Comparison of ENCODE assay signal across 13 mouse cellular contexts in genomic region chr4:63782970-63783613, GRCm38 (mm10). TPM values are rescaled to one million over a fixed set of nuclear protein-coding genes. Genes with fewer than 3 reads are reported as not detected.
DNase-seq lines count a peak whose midpoint lies in the region; ATAC-seq and TF ChIP-seq lines count a peak whose summit lies in the region.
"Had no signal": no experiment of that assay in that cellular context is flagged by ENCODE, and none has a peak within 500 bp of the region (broad histone marks: within the 10 kb centered on the region; RNA-seq: fewer than 3 reads in every experiment).

No protein-coding gene starts in this region.

- no peaks in the 10 kb centered on the region for H3K4me1 ChIP-seq in intestine, embryonic 15.5 days (replicated peaks)
- no peaks in the 10 kb centered on the region for H3K4me1 ChIP-seq in intestine, embryonic 16.5 days (ENCODE audit: control insufficient read depth, insufficient read depth, low read length)
- H3K4me1 ChIP-seq: heart, embryonic 13.5 days had no signal

- H3K4me2 ChIP-seq in intestine, embryonic 15.5 days (replicated peaks): no peak overlapping the region
- no peak overlapping the region for H3K4me2 ChIP-seq in intestine, embryonic 16.5 days (ENCODE audit: low read depth, low read length)
- H3K4me2 ChIP-seq: heart, embryonic 13.5 days; limb, embryonic 15.5 days had no signal

- no peak overlapping the region for H3K27ac ChIP-seq in intestine, embryonic 15.5 days
- no peak overlapping the region for H3K27ac ChIP-seq in intestine, embryonic 16.5 days (ENCODE audit: low read length)
- H3K27ac ChIP-seq: heart, embryonic 13.5 days; limb, embryonic 15.5 days had no signal

- H3K36me3 ChIP-seq in intestine, embryonic 15.5 days: no peaks in the 10 kb centered on the region
- no peaks in the 10 kb centered on the region for H3K36me3 ChIP-seq in intestine, embryonic 16.5 days (ENCODE audit: control insufficient read depth, insufficient read depth, low read length)
- H3K36me3 ChIP-seq: heart, embryonic 13.5 days; limb, embryonic 15.5 days had no signal

- no peaks in the 10 kb centered on the region for H3K9me3 ChIP-seq in intestine, embryonic 15.5 days
- H3K9me3 ChIP-seq in intestine, embryonic 16.5 days (ENCODE audit: control insufficient read depth, low read length): no peaks in the 10 kb centered on the region
- H3K9me3 ChIP-seq: heart, embryonic 13.5 days; limb, embryonic 15.5 days had no signal

- POLR2A ChIA-PET in Patski (lab: Charles Lee): no interaction called here

- WGBS in intestine, embryonic 15.5 days: 70% methylated on average over 7 of the region's 7 CpGs
- WGBS in intestine, embryonic 16.5 days: 68% methylated on average over 7 of the region's 7 CpGs

- no peak overlapping the region for H3K9ac ChIP-seq in intestine, embryonic 15.5 days
- H3K9ac ChIP-seq in intestine, embryonic 16.5 days (ENCODE audit: low read depth, low read length): no peak overlapping the region
- H3K9ac ChIP-seq: heart, embryonic 13.5 days; limb, embryonic 15.5 days had no signal

- peak; percentile 38 for TF ChIP-seq CTCF in Patski (IDR thresholded peaks at IDR 0.05)

- H3K4me3 ChIP-seq in intestine, embryonic 15.5 days (replicated peaks): no peak overlapping the region
- no peak overlapping the region for H3K4me3 ChIP-seq in intestine, embryonic 16.5 days (ENCODE audit: low read length)
- H3K4me3 ChIP-seq: erythroblast, embryonic 14.5 days; heart, embryonic 13.5 days; limb, embryonic 15.5 days had no signal

- CTCF ChIA-PET in Patski (lab: Charles Lee): interaction anchor here (0.7 to 1.6 kb wide), 5 partner anchors 9 to 97 kb away, joined by 3 to 8 read pairs (median 3); no protein-coding TSS in a partner anchor

- no peaks in the 10 kb centered on the region for H3K27me3 ChIP-seq in intestine, embryonic 15.5 days (replicated peaks)
- no peaks in the 10 kb centered on the region for H3K27me3 ChIP-seq in intestine, embryonic 16.5 days (replicated peaks; ENCODE audit: control insufficient read depth, insufficient read depth, low read length)
- H3K27me3 ChIP-seq in Patski: no peaks in the 10 kb centered on the region
- H3K27me3 ChIP-seq: heart, embryonic 13.5 days; limb, embryonic 15.5 days had no signal

- DNase-seq in A20 (ENCODE audit: low read depth, low spot score) (peak; percentile 26), Patski (ENCODE audit: low read depth, low spot score) (no peak)
- peak; percentile 25 for DNase-seq in kidney, adult 9 months
- no peak for DNase-seq in gastrocnemius, postnatal 25 days
- DNase-seq in right cerebral cortex, postnatal 4 days: no peak
- DNase-seq: cerebellum, adult 9-11 months; thymus, postnatal 4 days had no signal

- in situ Hi-C loops in Patski (cut with MboI; ENCODE audit: low pct_unique_long_range_greater_than_20kb): no loop called here

- ATAC-seq in intestine, embryonic 15.5 days: 0 out of 2 replicates have a peak, but pooled peaks have one; percentile 28
- ATAC-seq in intestine, embryonic 16.5 days: no peak; the same call in 1 of the 2 replicates
- ATAC-seq in Patski: no peak

RNA-seq across cellular contexts. Expression of gene Tnfsf15, which starts 38.2 kb away (rescaled TPM):
- polyA plus RNA-seq in intestine, embryonic 15.5 days (2015; fragmentation: Nextera tagmentation; extraction: Ambion mirVana): 0.16 and 0.28 TPM in 2 replicates
- polyA plus RNA-seq in intestine, embryonic 16.5 days (2015; fragmentation: Nextera tagmentation; extraction: Ambion mirVana): 0.16 and 0.18 TPM in 2 replicates
- 0.03 TPM for polyA plus RNA-seq in Patski (2021)
- under 1 TPM in 1 of 2 experiments, not detected in 1; 0.08 TPM for total RNA-seq in gastrocnemius, postnatal 25 days (2021)
- total RNA-seq: MEL had no signal
- polyA plus RNA-seq: erythroblast, embryonic 14.5 days had no signal

Comparison
In these comparisons a context has a peak if more than half of its experiments do, and no peak if none do; other contexts are left out.
1. DNase-seq: peak in A20 (single experiment) and kidney, adult 9 months (single experiment); none in Patski (single experiment), gastrocnemius, postnatal 25 days (single experiment) and right cerebral cortex, postnatal 4 days (single experiment).